Mouse (Mus musculus) adrenal gland, postnatal 4 days (tissue): ENCODE data around the gene Atp1a2. TPM values are rescaled to one million over a fixed set of nuclear protein-coding genes. Genes with fewer than 3 reads are reported as not detected.

ENCODE experiments used
- DNase-seq, 2 experiments: peaks; one replicate each; pipeline ENCODE4 v3.0.0; 2021 to 2022; ENCODE audit warnings: low spot score in 2 of 2, mixed read lengths in 2 of 2
- total RNA-seq, 2 experiments: library from RNA; stranded (reverse); gene quantifications; 2 replicates each; pipeline ENCODE4 v1.2.3; 2021

The Atp1a2 gene
- total RNA-seq, 2 experiments from 2014 or later, result 50.9 to 70.2 TPM

- no peak for DNase-seq
Observed at GRCm38 (mm10) chr1:172306885-172307284, 9.0 kb upstream of the Atp1a2 start.

DNA sequence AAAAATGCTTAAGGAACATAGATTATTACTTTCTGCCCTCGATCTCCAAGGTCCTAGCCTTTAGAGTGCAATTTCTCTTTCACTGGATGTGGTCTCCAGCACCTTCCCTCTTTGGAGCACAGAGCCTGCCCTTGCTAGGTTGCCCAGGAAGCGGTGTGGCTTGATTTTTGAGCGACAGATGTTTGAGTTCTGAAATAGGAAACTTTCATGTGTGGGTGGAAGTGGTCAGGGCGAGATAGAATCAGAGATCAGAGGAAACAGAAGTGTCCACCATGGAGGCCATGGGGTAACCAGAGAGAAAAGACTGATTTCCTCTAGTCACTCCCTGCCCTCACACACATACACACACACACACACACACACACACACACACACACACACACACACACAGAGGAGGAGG lies 8.3 kb upstream of the Atp1a2 start:
- no peak for DNase-seq

DNA sequence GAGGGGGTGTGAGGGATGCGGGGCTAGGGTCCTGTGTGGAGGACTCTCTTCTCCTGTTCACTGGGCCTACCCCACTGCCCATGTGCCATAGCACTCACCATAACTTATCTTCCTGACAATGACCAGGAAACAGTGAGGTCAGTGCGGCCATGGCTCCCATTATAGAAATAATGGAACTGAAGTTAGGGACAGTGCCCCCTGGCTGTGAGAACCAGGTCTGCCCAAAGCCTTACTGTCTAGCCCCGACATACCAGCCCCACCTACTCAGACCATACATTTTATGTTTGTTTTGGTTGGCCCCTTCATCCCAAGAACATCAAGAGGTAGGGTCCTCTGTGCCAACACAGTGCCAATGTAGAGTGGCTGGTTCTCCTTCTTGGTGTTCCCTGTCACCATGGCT lies 7.8 kb upstream of the Atp1a2 start:
- DNase-seq, result no peak

DNA sequence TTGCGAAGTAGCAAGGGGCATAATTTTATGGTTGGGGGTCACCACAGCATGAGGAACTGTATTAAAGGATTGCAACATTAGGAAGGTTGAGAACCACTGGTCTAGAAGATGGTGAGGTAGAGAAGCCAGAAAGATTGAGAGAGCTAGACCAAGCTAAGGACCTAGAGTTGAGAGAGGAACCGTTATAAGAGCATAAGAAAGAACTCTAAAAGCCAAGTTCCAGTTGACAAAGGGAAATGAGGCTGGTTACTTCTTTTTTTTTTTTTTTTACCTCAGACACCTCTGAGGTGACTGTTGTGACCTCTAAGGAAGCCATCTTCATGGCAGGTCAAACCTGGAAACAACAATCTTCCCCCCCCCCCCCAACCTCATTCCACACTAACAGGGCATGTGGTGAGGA lies 7.3 kb upstream of the Atp1a2 start:
- no peak for DNase-seq

DNA sequence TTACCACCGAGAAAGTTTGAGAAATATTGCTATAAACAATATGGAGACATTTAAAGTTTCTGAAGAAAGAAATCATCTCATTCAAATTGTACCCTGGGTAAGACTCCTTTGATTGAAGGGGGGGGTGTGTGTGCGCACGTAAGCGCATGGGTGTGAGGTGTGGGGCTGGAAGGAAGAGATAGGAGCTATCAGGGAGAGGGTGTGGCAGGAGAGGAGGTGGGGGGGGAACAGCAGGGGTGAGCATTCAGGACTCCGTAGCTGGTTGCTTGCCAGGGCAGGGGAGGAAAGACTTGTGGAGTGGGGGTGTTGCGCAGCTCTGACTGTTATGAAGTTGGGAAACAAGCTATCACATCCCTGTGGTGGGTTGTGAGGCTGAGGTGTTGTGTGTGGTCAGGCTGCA lies 6.6 kb upstream of the Atp1a2 start:
- no peak for DNase-seq

GRCm38 (mm10) chr1:172302851-172303250 lies 5.0 kb upstream of the Atp1a2 start:
- no peak for DNase-seq

GRCm38 (mm10) chr1:172302311-172302710 lies 4.4 kb upstream of the Atp1a2 start:
- DNase-seq, result no peak

- no peak for DNase-seq
Observed at GRCm38 (mm10) chr1:172301180-172301579, 3.3 kb upstream of the Atp1a2 start.

DNA sequence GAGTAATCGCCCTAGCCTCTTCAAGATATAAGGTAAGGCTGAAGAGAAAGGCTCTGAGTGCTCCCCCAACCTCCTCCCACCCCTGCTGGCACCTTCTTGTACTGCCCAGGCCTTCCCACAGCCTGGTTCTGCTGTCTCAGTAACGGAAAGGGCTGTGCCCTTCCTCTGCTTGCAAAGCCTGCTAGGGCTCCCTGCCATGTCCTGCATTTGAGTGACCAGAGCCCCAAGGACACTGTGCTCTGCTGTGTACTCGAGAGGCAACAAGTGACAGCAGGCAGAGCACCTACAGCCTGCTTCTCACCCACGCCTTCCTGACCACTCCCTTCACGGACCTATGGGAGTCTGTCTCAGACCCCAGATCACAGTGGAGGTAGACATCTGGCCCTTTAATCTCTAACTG lies 2.4 kb upstream of the Atp1a2 start:
- DNase-seq, result no peak

- no peak for DNase-seq
Observed at GRCm38 (mm10) chr1:172299528-172299927, 1.7 kb upstream of the Atp1a2 start.

DNA sequence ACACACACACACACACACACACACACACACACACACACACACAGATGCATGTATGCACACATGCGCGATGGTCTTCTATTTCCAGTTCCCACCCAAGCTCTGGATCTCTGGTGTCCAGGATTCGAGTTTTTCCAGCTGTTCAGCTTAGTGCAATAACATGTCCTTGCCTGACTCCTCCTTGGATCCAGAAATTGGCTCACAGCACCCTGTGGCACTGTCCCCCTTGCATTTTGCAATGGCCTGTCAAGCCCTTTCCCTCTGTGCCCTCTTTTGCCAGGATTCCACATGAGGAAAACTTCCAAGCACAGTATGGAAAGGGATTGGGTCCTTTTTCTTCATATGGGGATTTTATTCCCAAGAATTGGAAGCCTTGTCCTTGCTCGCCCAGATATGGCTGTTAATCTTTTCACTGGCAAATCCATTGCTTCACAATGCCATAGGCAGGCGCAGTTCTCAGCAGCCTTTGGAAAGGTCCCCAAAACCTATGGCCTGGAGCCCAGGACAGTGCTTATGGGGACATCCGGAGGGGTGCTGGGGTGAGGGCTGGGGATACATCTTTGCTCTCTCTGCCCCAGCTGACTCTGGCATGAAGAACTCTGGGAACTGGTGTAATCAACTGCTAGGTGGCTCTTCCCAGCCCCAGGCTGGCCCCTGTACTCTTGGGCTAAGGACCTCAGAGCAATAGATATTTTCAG lies 901 bp downstream of the Atp1a2 start:
- DNase-seq, result no peak

DNA sequence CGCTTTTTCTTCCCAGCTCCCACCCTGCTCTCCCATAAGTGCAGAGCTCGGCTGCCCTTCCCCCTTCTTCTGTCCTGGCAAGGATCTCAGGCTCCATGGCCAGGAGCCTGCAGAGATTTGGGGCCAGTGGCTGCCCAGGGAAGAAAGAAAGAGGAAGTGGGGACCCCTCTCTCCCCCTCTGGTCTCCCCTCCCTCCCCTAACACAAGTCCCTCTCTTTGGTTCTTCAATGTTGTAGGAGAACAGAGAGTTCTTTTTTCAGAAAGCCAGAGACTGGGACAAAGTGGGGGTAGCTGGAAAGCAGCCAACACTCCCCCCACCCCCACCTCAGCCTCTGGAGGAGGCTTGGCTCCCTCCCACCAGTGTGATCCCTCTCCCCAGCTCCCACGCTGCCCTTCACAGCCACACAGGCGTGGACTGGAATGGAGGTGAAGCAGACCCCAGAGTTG lies 2.1 kb downstream of the Atp1a2 start:
- no peak for DNase-seq

GRCm38 (mm10) chr1:172293449-172293848 lies 4.4 kb downstream of the Atp1a2 start:
- no peak for DNase-seq

DNA sequence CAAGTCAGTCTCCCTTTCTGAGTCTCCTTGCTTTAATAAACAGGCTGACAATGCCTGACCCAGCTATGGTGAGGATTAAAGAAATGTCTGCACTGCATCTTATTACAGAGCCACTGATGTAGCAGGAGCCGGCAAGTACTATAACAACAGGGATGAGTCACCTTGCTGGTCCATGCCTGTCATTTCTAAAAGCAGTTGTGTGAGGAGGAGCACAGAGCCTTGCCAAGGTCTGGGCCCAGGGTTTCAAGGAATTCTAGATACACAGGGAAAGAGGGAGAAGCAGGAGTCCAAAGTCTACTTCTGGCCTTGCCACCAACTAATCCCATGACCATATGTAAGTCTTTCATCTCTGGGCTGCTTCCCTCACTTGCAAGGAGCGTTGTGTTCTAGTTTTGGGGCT lies 5.0 kb downstream of the Atp1a2 start:
- DNase-seq, result no peak

GRCm38 (mm10) chr1:172289617-172289946 lies 8.3 kb downstream of the Atp1a2 start:
- DNase-seq, result no peak

DNA sequence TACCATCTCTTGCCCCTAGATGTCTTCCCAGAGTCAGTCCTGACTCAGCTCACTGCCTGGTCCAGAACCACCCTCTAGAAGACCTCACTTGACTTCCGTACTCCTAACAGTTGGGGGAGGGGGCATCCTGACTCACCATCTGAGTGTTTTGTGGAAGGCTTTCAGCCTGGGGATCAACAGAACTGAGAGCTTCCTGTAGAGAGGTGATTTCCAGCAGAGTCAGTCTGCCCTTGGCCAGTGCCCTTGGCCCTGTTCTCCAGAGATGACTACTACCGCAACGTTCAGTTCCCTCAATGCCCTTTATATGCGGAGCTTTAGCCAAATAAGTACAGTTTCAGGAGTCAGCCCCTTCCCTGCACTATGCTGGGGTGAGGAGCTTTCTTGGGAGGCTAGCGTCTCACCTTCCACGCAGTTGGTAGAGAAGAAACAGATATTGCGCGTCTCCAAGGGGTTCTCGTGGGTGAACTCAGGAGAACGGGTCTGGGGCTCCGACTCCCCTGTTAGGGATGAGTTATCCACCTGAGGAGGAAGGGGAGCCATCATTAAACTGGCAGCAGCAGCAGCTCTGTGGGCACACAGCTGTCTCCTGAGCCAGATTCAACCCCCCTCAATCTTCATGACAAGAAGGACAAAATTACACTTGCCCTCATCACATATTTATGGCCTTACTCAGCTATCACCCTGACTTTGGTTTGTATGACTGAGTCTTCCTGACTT lies 8.8 kb downstream of the Atp1a2 start:
- DNase-seq, result no peak

DNA sequence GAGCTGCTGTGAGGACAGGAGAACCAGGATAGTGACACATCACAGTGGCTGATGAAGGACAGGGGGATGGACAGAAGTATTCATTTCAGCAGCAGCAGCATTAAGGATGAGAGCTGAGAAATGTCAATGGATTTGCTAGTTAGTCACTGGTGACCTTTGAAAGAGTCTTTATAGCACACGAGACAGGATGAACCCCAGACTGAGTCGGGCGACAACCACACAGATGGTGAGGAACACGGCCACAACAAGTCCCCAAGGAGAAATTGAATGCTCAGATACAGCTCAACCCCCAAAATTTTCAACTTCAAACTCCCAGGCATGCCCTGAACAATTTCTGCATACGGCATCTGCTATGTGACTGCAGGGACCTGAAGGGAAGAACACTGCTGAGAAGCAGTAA lies 11.1 kb downstream of the Atp1a2 start:
- DNase-seq, result no peak

DNA sequence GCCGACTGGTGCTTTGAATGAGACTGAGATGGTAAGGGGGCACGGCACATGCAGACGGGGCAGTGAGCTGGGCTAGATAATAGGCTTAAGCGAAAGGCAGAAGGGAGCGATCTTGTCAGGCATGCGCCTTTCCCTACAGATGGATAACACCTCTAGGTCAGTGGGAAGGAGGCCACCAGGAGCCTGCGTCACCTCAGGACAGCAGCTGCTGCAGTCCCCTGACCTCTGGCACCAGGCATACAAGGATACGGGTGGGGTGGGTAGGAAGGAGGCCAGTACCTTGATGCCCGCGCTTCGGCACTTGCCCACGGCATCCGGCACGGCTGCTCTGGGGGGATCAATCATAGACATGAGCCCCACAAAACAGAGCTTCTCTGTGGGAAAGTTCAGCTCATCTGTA lies 13.6 kb downstream of the Atp1a2 start:
- no peak for DNase-seq

- no peak for DNase-seq
Observed at GRCm38 (mm10) chr1:172283073-172283472, 14.8 kb downstream of the Atp1a2 start.

DNA sequence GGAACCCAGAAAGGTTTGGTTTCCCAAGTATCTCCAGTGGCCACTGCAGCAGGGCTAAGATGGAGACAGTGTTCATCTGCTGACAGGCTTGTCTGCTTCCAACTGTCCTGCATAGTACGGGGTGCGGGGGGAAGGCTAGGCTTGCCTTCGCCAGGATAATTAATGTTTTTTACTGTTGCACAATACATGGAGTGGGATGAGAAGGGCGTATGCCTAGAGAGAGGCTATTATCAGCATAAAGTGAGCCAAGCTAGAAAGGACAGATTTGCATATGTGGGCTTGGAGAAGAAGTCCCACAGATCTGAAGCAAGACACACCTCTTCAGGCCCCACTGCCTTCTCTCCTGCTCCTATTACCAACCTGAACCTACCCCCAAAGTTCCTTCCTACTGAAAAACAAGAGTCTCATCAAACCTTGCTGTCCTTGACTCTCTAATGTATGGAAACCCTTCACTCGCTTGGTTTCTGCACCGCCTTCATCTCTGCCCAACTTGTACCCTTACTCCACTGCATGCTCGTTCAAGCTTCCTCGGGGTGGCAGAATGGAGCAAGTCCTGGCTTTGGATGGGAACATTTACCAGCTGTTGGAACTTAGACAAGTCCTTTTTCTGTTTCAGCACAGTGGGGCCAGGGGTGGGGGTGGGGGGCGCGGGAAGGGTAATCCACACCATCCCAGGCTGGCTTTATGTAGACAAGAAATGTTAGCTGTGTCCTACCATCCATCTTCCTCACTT lies 16.2 kb downstream of the Atp1a2 start:
- DNase-seq, result no peak

DNA sequence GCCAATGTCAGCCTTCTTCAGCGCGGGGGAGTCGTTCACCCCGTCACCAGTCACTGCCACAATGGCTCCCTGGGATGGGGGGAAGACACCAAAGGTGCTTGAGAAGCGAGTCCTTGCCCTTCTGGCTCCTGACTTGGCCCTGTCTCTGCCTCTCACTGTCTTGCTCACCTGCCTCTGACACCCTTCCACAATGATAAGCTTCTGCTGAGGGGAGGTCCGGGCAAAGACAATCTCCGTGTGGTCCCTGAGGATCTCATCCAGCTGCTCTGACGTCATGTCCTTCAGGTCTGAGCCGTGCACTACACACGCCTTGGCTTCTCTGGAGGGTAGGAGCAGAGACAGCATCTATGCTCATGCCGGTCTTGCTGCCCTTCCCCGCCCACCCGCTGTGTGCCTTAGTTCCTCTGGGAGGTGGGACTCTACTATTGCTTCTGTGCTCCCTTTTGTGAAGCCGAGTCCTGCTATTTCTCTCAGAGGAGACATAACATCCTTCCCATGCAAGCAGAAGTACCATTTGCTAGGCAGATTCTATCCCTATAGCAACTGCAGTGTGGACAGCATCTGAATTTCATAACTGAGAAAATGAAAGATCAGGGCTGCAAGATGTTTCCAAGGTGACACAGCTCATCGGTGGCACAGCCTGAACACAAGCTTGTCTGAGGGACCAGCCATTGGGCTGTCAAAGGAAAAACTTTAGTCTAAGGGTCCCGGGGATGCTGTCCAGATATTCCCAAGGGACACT lies 17.9 kb downstream of the Atp1a2 start:
- DNase-seq, result no peak

DNA sequence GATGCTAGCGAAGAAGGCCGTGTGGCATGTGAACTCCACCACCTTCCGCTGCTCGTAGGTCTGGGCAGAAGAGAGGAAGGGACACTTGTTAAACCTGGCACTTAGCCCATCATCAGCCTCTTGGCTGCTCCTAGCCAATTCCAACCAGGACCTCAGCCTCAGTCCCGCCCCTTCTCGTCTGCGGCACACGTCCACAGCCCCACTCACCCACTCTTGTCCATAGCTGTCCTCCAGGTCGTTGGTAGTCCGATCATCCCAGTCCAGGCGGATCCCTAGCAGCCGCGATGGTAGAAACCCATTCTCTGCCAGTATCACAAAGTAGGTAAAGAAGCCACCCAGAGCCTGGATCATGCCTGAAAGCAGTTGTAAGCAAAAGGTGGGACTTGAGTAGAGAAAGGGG lies 19.5 kb downstream of the Atp1a2 start:
- DNase-seq, result no peak
